Mouse (Mus musculus) bone marrow macrophage, adult 2 months (primary cell): Measurements from ENCODE around the gene Bbip1.

Experiments
- CTCF ChIP-seq: IDR thresholded peaks from 2 replicates; pipeline ENCODE4 v1.5.1; 2012; ENCODE audit warnings: low read depth, mild to moderate bottlenecking, low read length, moderate library complexity
- POLR2A ChIP-seq: IDR thresholded peaks from 2 replicates; pipeline ENCODE4 v1.6.1; 2012; ENCODE audit warnings: mild to moderate bottlenecking, low read depth, low read length, borderline replicate concordance

- no peak for TF ChIP-seq POLR2A
- TF ChIP-seq CTCF, result no peak
These were observed 15.2 kb downstream of the Bbip1 start for GRCm38 (mm10) chr19:53929218-53929617.
